Mouse (Mus musculus): ENCODE measurements around the gene Mrpl23.

DNA sequence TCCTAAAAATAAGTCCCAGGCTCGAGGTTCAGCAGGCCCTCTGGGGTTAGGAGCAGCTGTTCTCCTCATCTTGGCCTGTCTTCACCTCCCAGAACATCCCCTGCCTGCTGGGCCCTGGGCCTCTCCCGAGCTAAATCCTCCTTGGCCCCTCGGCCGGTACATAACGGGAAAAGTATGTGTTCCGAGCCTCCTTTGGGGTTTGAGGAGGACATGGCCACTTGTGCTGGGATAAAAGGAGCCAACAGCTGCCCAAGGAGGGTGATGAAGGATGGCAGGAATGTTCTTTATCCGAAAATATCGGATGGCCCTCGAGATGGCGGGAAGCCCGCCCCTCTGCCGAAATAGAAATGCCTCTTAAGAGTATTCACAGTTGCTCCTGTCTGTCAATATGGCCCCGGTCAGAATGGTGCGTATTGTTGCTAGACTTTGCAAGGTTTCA, 18.5 kb downstream of the Mrpl23 start:
- TF ChIP-seq CTCF (IDR thresholded peaks at IDR 0.05; ENCODE audit: low read depth, low read length) (no peak), POLR2A (IDR thresholded peaks at IDR 0.05; ENCODE audit: insufficient read depth, low read length) (no peak)
